Mouse (Mus musculus) lung, postnatal 0 days (tissue): ENCODE measurements at regions not wholly inside any gene's neighbourhood (a gene's known extent, or its start where the extent isn't known, plus 50 kb on each side); places are given as distances from the start of the nearest gene placed in this dataset.

Experiments
- CTCF ChIP-seq: IDR thresholded peaks from 2 replicates; pipeline ENCODE4 v1.5.1; 2016; ENCODE audit warnings: antibody characterized with exemption, mild to moderate bottlenecking
- EP300 ChIP-seq: IDR thresholded peaks from 2 replicates; pipeline ENCODE4 v1.6.1; 2016; ENCODE audit warnings: antibody characterized with exemption, mild to moderate bottlenecking, control low read depth

- no peak for TF ChIP-seq CTCF
- no peak for TF ChIP-seq EP300
Observed at GRCm38 (mm10) chr15:31173309-31174115, 50.6 kb upstream of the Dap start.
